Mouse (Mus musculus) layer of hippocampus, adult 9-11 months (tissue): ENCODE measurements around the gene Slc25a23.
"Not testable (repeated sequence)": the region's sequence is repeated elsewhere in the genome, so short reads cannot be mapped to it uniquely, and the experiment has no call there.

Experiments
- DNase-seq: peaks from one replicate; pipeline ENCODE4 v3.0.0; 2022

Slc25a23 gene

GRCm38 (mm10) chr17:57070699-57071098, 11.0 kb upstream of the Slc25a23 start:
- DNase-seq, result no peak

GRCm38 (mm10) chr17:57070272-57070671, 10.6 kb upstream of the Slc25a23 start:
- no peak for DNase-seq

- DNase-seq, result no peak
These were observed 7.2 kb upstream of the Slc25a23 start for GRCm38 (mm10) chr17:57066908-57067307.

GRCm38 (mm10) chr17:57063031-57063430, 3.4 kb upstream of the Slc25a23 start:
- DNase-seq, result no peak

- no peak for DNase-seq
These were observed 2.9 kb upstream of the Slc25a23 start for GRCm38 (mm10) chr17:57062548-57062947.

- DNase-seq, result no peak
These were observed 2.4 kb upstream of the Slc25a23 start for GRCm38 (mm10) chr17:57062011-57062521.

- no peak for DNase-seq
These were observed 1.4 kb upstream of the Slc25a23 start for GRCm38 (mm10) chr17:57061069-57061468.

- DNase-seq, result peak; percentile 97
These were observed 653 bp upstream of the Slc25a23 start for GRCm38 (mm10) chr17:57060231-57060801.

- DNase-seq, result no peak
These were observed 675 bp downstream of the Slc25a23 start, which contains the start of gene Crb3 for GRCm38 (mm10) chr17:57058891-57059485. Crb3 (plus strand) TSS chr17:57059105.

GRCm38 (mm10) chr17:57056246-57056645, 3.4 kb downstream of the Slc25a23 start:
- no peak for DNase-seq

GRCm38 (mm10) chr17:57051679-57052078, 8.0 kb downstream of the Slc25a23 start:
- not testable (repeated sequence) for DNase-seq

- DNase-seq, result no peak
These were observed 10.8 kb downstream of the Slc25a23 start for GRCm38 (mm10) chr17:57048816-57049215.

- no peak for DNase-seq
These were observed 12.3 kb downstream of the Slc25a23 start for GRCm38 (mm10) chr17:57047406-57047805.

- DNase-seq, result no peak
These were observed 18.1 kb downstream of the Slc25a23 start, which contains the start of gene Slc25a41 for GRCm38 (mm10) chr17:57041554-57041953. Slc25a41 (minus strand) TSS chr17:57041654.

- no peak for DNase-seq
These were observed 20.7 kb downstream of the Slc25a23 start for GRCm38 (mm10) chr17:57038978-57039377.

- no peak for DNase-seq
These were observed 26.8 kb downstream of the Slc25a23 start for GRCm38 (mm10) chr17:57032854-57033253.

- peak; percentile 100 for DNase-seq
These were observed 27.8 kb downstream of the Slc25a23 start for GRCm38 (mm10) chr17:57031661-57032420.

GRCm38 (mm10) chr17:57030931-57031660, 28.6 kb downstream of the Slc25a23 start, which contains the start of gene Khsrp:
Khsrp (minus strand) TSS chr17:57031522.
- DNase-seq, result no peak

GRCm38 (mm10) chr17:57029691-57030090, 30.0 kb downstream of the Slc25a23 start:
- no peak for DNase-seq

- DNase-seq, result no peak
These were observed 32.2 kb downstream of the Slc25a23 start for GRCm38 (mm10) chr17:57027471-57027870.

GRCm38 (mm10) chr17:57020960-57021359, 38.7 kb downstream of the Slc25a23 start:
- DNase-seq, result no peak

- DNase-seq, result no peak
These were observed 40.0 kb downstream of the Slc25a23 start for GRCm38 (mm10) chr17:57019693-57020092.

GRCm38 (mm10) chr17:57012245-57012795, 47.3 kb downstream of the Slc25a23 start:
- DNase-seq, result no peak
